Mouse (Mus musculus): ENCODE results near the gene Acot8.

GRCm38 (mm10) chr2:164827146-164827850 is 22.6 kb upstream of the Acot8 start:
- no peak for TF ChIP-seq POLR2A (IDR thresholded peaks at IDR 0.05; ENCODE audit: control insufficient read depth, low read depth, low read length)
- no peak for TF ChIP-seq CTCF (IDR thresholded peaks at IDR 0.05; ENCODE audit: control insufficient read depth, insufficient read depth, insufficient replicate concordance, low read depth, low read length)
